Mouse (Mus musculus): ENCODE results near the gene Gm17535.
"Not testable (repeated sequence)": the region's sequence is repeated elsewhere in the genome, so short reads cannot be mapped to it uniquely, and the experiment has no call there.

GRCm38 (mm10) chr9:3001948-3002659 is 32.3 kb upstream of the Gm17535 start:
- not testable (repeated sequence) for TF ChIP-seq EP300, CTCF (IDR thresholded peaks at IDR 0.05)

Data from lung, postnatal 0 days (tissue).